Mouse (Mus musculus) small intestine, adult 2 months (tissue): ENCODE results near the gene Egln2. TPM values are rescaled to one million over a fixed set of nuclear protein-coding genes. Genes with fewer than 3 reads are reported as not detected.

Experiments
- H3K27ac ChIP-seq: fragments of 200-500 bp; 2 replicates; pipeline ENCODE4 v1.5.1; 2012; ENCODE audit warnings: low read depth, low read length, control low read depth, inconsistent platforms; ENCODE audit not compliant: insufficient read depth
- H3K27me3 ChIP-seq: fragments of 200-500 bp; 2 replicates; pipeline ENCODE4 v1.6.1; 2012; ENCODE audit warnings: mild to moderate bottlenecking, moderate library complexity, low read length, inconsistent platforms; ENCODE audit not compliant: control insufficient read depth, insufficient read depth
- H3K36me3 ChIP-seq: fragments of 200-500 bp; 2 replicates; pipeline ENCODE4 v1.6.1; 2012; ENCODE audit warnings: mild to moderate bottlenecking, low read length, control low read depth, inconsistent platforms; ENCODE audit not compliant: control insufficient read depth, insufficient read depth
- H3K4me1 ChIP-seq: fragments of 200-500 bp; 2 replicates; pipeline ENCODE4 v1.6.1; 2012; ENCODE audit warnings: low read length, inconsistent platforms, mixed read lengths; ENCODE audit not compliant: control insufficient read depth, insufficient read depth, insufficient read length
- H3K4me3 ChIP-seq: fragments of 200-500 bp; 2 replicates; pipeline ENCODE4 v1.5.1; 2012; ENCODE audit warnings: low read depth, mild to moderate bottlenecking, control low read depth, inconsistent platforms, low read length, moderate library complexity
- CTCF ChIP-seq: fragments of 200-500 bp; IDR thresholded peaks from 2 replicates; pipeline ENCODE4 v1.5.1; 2012; ENCODE audit warnings: low read depth, mild to moderate bottlenecking, control low read depth, inconsistent platforms, low read length, moderate library complexity, mixed read lengths; ENCODE audit not compliant: insufficient replicate concordance, insufficient read length; ENCODE audit errors: extremely low read depth
- POLR2A ChIP-seq: fragments of 200-500 bp; IDR thresholded peaks from 2 replicates; pipeline ENCODE4 v1.6.1; 2012; ENCODE audit warnings: low read depth, mild to moderate bottlenecking, control low read depth, inconsistent platforms, low read length, moderate library complexity
- WGBS: fragments of 180-500 bp; shearing (Covaris S2); methylation state at CpG from one replicate; pipeline ENCODE4 v1.1.7; 2018; 5-methylcytosine and 5-hydroxymethylcytosine counted together
- polyA plus RNA-seq: library from polyadenylated mRNA; depleted of rRNA; stranded (reverse); fragments of >200 nt; gene quantifications from 2 replicates; pipeline ENCODE4 v1.2.3, GENCODE M21; 2012

Egln2 gene
- polyA plus RNA-seq, 1 experiment = 129 TPM

DNA sequence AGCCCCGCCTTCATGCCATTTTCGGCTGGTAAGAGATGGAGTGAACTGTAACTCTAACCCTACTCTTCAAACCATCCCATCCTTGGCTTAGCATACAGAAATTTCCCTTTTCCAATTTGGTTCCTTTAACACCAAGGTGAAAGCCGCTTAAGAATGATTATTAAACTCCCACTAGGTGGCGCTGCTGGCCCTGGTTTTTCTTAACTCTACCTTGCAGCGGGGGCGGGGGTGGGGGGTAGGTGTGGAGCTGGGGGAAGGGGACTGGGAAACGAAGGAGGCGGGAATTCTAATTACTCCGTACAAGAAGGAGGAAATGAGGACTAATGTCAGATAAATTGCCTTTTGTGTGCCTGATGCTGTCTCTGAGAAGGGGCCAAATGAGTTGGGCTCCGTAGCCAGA, 34.0 kb downstream of the Egln2 start:
- no peaks in the 10 kb centered on the region for H3K27me3 ChIP-seq
- TF ChIP-seq POLR2A (no peak), CTCF (peak; percentile 61; the same call in 1 of the 2 replicates)
- H3K4me1 ChIP-seq = peaks cover 4% of the 10 kb centered on the region
- no peaks in the 10 kb centered on the region for H3K36me3 ChIP-seq
- no peak overlapping the region for H3K27ac ChIP-seq
- 8% methylated on average over 10 of the region's 10 CpGs for WGBS
- no peak overlapping the region for H3K4me3 ChIP-seq

- H3K27me3 ChIP-seq = no peaks in the 10 kb centered on the region
- peaks cover 4% of the 10 kb centered on the region for H3K4me1 ChIP-seq
- H3K4me3 ChIP-seq = no peak overlapping the region
- 62% methylated on average over 2 of the region's 2 CpGs for WGBS
- peak; percentile 22; the same call in 1 of the 2 replicates for TF ChIP-seq CTCF
- TF ChIP-seq POLR2A = no peak
- no peak overlapping the region for H3K27ac ChIP-seq
- no peaks in the 10 kb centered on the region for H3K36me3 ChIP-seq
These were observed 35.2 kb downstream of the Egln2 start for GRCm38 (mm10) chr7:27131387-27131786.

DNA sequence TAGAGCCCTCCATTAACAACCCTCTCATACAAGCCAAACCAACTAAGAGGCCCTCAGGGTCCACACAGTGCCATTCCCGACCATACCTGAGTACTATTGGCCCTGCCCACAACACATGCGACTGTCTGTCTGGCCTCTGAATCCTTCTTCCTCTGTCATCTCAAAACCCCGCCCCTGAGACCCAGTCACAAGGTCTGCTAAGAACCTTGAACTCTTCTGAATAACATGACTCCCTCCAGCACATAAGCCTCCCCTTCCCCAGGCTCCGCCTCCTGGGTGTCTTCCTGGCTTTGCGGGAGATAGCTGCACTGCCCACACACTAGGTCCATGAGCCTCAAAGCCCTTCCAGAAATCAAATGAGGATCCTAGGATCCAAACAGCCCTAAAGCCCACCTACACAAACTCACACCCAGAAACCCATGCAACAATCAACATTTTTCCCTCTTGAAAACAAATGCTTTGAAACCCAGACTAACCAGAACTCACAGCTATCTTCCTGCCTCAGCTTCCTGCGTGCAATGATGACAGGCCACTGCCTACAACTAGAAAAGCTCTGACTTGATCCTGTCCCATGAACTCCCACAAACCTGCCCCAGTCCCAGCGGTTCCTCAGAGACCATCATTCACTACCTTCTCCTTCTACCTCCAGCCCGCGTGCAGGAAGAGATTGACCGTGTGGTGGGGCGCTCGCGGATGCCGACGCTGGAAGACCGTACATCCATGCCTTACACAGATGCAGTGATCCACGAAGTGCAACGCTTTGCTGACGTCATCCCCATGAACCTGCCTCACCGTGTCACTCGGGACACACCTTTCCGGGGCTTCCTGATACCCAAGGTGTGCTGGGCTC, 35.9 kb downstream of the Egln2 start:
- Histone ChIP-seq H3K4me1 (peaks cover 4% of the 10 kb centered on the region), H3K36me3 (no peaks in the 10 kb centered on the region), H3K27me3 (no peaks in the 10 kb centered on the region), H3K27ac (no peak overlapping the region), H3K4me3 (no peak overlapping the region)
- WGBS = 85% methylated on average over 22 of the region's 22 CpGs
- TF ChIP-seq POLR2A (no peak), CTCF (no peak)

DNA sequence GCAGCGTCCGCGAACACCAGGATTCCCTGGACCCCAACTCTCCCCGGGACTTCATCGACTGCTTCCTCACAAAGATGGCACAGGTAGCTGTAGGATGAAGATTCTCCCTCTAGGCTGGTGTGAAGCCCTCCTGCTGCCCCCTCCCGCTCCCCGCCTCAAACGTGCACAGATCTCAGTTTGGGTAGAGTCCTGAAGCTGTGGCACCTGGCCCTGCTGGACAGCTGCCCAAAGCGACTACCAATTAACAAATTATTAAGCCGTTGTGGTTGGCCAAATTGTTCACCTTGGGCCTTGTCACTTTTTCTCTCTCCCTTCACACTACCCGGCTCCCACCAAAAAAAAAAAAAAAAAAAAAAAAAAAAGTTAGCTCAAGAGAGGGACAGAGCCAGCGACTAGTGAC, 36.8 kb downstream of the Egln2 start:
- H3K4me3 ChIP-seq = no peak overlapping the region
- H3K27ac ChIP-seq = no peak overlapping the region
- 76% methylated on average over 12 of the region's 12 CpGs for WGBS
- H3K4me1 ChIP-seq = peaks cover 4% of the 10 kb centered on the region
- no peak for TF ChIP-seq CTCF
- no peak for TF ChIP-seq POLR2A
- H3K36me3 ChIP-seq = no peaks in the 10 kb centered on the region
- H3K27me3 ChIP-seq = no peaks in the 10 kb centered on the region

DNA sequence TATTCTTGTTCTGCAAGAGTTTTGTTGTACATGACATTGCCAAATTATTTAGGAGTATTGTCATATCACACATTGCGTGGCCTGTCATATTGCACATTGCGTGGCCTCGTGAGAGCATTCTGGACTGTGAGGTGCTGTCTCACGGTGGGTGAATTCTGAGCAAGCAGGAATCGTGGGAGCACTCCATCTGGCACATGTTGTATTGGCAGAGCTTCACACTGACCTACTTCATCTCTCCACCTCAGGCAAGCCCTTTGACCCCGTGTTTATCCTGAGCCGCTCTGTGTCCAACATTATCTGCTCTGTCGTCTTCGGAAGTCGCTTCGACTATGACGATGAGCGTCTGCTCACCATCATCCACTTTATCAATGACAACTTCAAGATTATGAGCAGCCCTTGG, 37.7 kb downstream of the Egln2 start:
- H3K4me3 ChIP-seq = no peak overlapping the region
- H3K36me3 ChIP-seq = no peaks in the 10 kb centered on the region
- H3K4me1 ChIP-seq = peaks cover 4% of the 10 kb centered on the region
- H3K27ac ChIP-seq = no peak overlapping the region
- H3K27me3 ChIP-seq = no peaks in the 10 kb centered on the region
- 66% methylated on average over 13 of the region's 13 CpGs for WGBS
- TF ChIP-seq POLR2A (no peak), CTCF (no peak)

GRCm38 (mm10) chr7:27128162-27128561, 38.4 kb downstream of the Egln2 start:
- WGBS = 33% methylated on average over 3 of the region's 3 CpGs
- H3K4me1 ChIP-seq = peaks cover 4% of the 10 kb centered on the region
- H3K27ac ChIP-seq = no peak overlapping the region

DNA sequence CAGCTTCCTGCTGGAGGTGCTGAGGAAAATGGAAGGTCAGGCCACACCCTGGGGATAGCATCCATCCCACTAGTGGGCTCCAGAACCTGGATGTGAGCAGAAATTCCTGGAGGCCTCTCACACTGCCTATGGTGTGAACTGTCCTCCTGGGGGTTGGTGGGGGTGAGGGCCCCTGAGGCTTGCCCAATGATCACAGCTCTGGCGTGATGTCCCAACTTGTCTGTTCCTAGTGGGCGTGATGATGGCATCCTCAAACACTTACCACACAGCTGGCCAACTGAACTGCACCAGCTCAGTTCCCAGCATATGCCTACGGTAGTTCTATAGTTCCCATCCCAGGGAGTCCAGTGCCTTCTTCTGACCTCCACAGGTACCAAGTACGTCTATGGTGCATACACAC, 41.6 kb downstream of the Egln2 start:
- Histone ChIP-seq H3K36me3 (no peaks in the 10 kb centered on the region), H3K27ac (no peak overlapping the region), H3K4me3 (no peak overlapping the region), H3K27me3 (no peaks in the 10 kb centered on the region), H3K4me1 (no peaks in the 10 kb centered on the region)
- 84% methylated on average over 4 of the region's 4 CpGs for WGBS
- TF ChIP-seq POLR2A (no peak), CTCF (no peak)

More at GRCm38 (mm10) chr7:27128162-27128561, 38.4 kb downstream of the Egln2 start:
- peak; percentile 44; the same call in 1 of the 2 replicates for TF ChIP-seq CTCF
- no peak for TF ChIP-seq POLR2A
- no peak overlapping the region for H3K4me3 ChIP-seq
- no peaks in the 10 kb centered on the region for H3K27me3 ChIP-seq
- H3K36me3 ChIP-seq = no peaks in the 10 kb centered on the region
